Mouse (Mus musculus) ovary, postnatal 14 days (tissue): ENCODE data around the gene Gm8773.
A peak's percentile ranks its signal among the peaks of the same experiment; 100 is the strongest.

Source experiments
- DNase-seq: peaks from one replicate; pipeline ENCODE4 v3.0.0; 2022; ENCODE audit warnings: low spot score

Gm8773 gene

GRCm38 (mm10) chr5:5573749-5574317, at the start of gene Gm8773:
Gm8773 (plus strand) TSS chr5:5573799.
- DNase-seq, result peak; percentile 2

- no peak for DNase-seq
Measured at GRCm38 (mm10) chr5:5533656-5534420, 39.8 kb upstream of the Gm8773 start.

- no peak for DNase-seq
Measured at GRCm38 (mm10) chr5:5536131-5536530, 37.5 kb upstream of the Gm8773 start.

GRCm38 (mm10) chr5:5539771-5540170, 33.8 kb upstream of the Gm8773 start:
- DNase-seq, result no peak

GRCm38 (mm10) chr5:5540385-5540784, 33.2 kb upstream of the Gm8773 start:
- DNase-seq, result no peak

- DNase-seq, result no peak
Measured at GRCm38 (mm10) chr5:5551110-5551509, 22.5 kb upstream of the Gm8773 start.

GRCm38 (mm10) chr5:5559079-5559740, 14.4 kb upstream of the Gm8773 start, which contains the start of gene Gtpbp10:
Gtpbp10 (minus strand) TSS chr5:5559538.
- peak; percentile 96 for DNase-seq

- no peak for DNase-seq
Measured at GRCm38 (mm10) chr5:5559798-5560197, 13.8 kb upstream of the Gm8773 start.

- no peak for DNase-seq
Measured at GRCm38 (mm10) chr5:5561041-5561706, 12.4 kb upstream of the Gm8773 start.

- DNase-seq, result no peak
Measured at GRCm38 (mm10) chr5:5562435-5562834, 11.2 kb upstream of the Gm8773 start.

- no peak for DNase-seq
Measured at GRCm38 (mm10) chr5:5587686-5588085, 14.1 kb downstream of the Gm8773 start.

GRCm38 (mm10) chr5:5610540-5610939, 36.9 kb downstream of the Gm8773 start:
- DNase-seq, result no peak

GRCm38 (mm10) chr5:5618329-5618728, 44.7 kb downstream of the Gm8773 start:
- DNase-seq, result no peak

- DNase-seq, result no peak
Measured at GRCm38 (mm10) chr5:5625491-5625890, 51.9 kb downstream of the Gm8773 start.
